Mouse (Mus musculus) T-helper 1 cell (primary cell): Measurements from ENCODE around the gene Fignl1.

Experiments used
- in situ Hi-C: fragments of 300-600 bp; cut with MboI, MseI; formaldehyde crosslinking; loops from one replicate; pipeline ENCODE4 v1.15.1; 2025; ENCODE audit warnings: high pct_unique_total_duplicates

Gene Fignl1

DNA sequence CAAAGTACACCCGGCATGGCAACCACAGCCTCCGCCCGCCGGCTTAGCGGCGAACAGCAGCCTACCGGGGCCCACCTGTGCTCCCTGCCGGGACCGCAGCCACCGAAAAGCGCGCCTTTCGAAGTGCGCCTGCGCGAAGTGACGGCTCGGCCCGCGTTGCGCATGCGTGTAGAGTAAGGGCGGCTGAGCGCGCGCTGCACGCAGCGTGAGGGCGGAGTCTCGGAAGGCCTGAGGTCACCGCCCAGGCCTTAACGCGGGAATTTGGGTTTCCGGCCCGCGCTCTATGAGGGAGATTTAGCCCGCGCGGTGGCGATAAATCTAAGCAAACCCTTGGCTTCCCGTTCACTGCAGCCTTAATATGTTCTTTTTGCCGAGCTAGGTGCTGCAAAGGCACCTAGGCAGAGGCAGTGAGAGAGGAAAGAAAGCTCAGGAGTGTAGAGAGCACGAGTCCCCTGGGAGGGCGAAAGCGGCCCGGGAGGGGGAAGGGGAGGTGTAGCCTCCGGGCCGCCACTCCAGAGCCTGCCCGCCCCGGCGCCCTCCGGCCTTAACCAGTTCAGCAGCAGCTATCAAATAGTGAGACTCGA, at the start of gene Fignl1:
TSS of gene Fignl1 (minus strand) at position 143 of the 584 bp plus-strand sequence.
- in situ Hi-C loops = loop anchor here (25.0 kb wide), 1 partner anchor 478 kb away; no protein-coding TSS in a partner anchor

DNA sequence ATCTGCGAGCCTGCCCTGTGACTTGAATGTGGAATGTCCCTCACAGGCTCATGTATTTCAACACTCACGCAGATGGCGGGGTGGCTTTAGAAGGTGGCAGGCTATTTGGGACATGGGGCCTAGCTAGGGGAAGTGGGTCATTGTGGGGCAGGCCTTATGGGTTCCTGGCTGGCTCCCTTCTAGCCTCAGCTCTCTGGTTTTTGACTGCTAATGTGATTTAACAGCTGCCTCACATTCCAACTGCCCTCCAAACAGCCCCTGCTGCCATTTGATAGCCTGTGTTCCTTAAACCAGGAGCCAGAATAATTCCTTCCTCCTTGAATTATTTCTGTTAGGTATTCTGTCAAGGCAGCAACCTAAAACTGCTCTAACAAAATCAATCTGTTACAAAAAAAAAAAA, 48.2 kb upstream of the Fignl1 start:
- in situ Hi-C loops = loop anchor here (10.0 kb wide), 1 partner anchor 428 kb away; no protein-coding TSS in a partner anchor

DNA sequence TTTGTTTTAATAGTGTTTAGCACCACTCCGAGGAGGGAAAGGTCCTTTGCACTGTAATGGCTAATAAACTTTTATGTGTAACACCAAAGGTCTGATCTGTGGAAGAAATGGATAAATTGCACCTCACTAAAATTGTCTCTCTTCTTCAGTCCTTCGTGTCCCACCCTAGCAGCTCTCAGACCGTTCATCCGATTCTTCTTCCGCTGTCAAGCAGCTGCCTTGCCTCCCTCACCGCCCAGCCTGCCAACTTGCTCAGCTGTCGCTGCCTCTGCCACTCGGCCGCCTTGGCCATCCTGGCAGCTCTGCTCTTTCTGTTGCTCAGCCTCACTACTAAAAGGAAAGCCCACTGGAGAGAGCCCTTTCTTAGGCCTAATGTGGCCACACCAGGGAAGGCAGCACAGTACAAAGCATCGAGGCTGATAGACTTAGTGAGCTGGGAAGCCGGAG, 46.9 kb upstream of the Fignl1 start:
- in situ Hi-C loops = loop anchor here (10.0 kb wide), 1 partner anchor 429 kb away; no protein-coding TSS in a partner anchor

DNA sequence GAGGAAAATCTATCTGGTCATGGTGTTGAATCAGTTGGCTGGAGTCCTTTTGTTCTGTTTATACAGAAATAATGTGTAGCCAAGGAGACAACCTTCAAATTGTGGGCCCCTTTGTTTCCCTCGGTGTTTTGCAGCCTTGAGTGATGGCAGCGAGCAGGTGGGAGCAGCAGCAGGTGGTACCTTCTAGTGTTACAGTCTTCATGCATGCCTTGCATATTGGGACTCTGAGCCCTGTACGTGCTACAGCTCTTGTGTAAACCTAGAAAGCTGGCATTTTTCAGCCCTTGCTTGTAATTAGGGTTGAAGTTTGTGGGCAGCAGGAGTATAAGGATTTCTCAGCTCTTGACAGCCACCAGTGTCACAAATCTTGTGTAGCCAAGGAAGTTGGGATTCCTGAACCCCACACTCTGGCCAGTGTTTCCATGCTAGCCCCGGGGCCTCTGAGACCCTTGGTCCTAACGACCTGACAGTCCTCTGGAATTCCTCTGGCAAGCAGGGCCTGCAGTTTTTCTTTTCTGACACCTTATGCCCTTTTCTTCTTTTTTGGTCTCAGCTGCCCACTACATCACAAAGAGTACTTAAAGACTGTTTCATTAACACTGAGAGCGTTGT, 46.4 kb upstream of the Fignl1 start:
- in situ Hi-C loops = loop anchor here (10.0 kb wide), 1 partner anchor 430 kb away; no protein-coding TSS in a partner anchor

DNA sequence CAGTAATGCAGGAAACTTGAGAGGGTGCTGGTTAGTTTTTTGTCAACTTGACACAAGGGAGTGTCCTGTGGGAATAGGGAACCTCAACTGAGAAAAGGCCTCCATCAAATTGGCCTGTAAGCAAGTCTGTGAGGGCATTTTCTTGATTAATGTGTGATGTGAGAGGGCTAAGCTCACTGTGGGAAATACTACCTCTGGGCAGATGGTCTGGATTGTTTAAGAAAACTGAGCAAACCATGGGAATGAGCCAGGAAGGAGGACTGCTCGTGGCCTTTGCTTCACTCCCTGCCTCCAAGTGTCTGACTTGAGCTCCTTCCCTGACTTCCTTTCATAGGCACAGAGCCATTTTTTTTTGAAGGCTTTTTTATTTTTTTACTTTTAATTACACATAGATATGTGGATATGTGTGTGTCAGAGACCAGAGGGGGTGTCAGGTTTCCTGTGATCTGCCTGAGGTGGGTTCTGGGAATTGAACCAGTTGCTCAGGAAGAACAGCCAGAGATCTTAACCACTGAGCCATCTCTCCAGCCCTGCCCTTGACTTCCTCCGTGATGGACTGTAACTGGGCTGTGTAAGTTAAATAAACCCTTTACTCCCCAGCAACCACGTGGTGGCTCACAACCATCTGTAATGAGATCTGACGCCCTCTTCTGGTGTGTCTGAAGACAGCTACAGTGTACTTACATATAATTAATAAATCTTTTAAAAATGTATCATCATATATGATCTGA, 45.1 kb upstream of the Fignl1 start:
- in situ Hi-C loops = loop anchor here (10.0 kb wide), 1 partner anchor 431 kb away; no protein-coding TSS in a partner anchor

DNA sequence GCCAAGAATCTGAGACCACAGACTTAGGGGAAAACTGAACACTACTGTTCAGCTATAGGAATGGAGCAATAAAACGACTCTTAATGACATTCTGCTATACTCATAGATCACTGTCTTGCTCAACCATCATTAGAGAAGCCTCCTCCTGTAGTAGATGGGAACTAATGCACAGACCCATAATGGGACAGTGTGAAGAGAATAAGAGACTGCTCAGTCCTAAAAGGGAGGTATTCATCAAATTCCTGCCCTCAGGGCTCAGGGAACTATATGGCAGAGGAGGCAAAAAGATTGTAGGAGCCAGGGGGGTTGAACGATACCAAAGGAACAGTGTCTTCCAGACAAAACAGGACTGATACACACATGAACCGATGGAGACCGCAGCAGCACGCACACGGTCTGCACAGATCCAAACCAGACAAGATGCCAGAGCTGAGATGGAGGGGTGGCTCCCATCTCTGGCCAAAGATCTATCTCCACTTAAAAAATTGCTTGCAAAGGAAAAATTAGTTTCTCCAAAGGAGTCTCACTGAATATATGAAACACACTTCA, 43.3 kb upstream of the Fignl1 start:
- in situ Hi-C loops = loop anchor here (10.0 kb wide), 1 partner anchor 433 kb away; no protein-coding TSS in a partner anchor

DNA sequence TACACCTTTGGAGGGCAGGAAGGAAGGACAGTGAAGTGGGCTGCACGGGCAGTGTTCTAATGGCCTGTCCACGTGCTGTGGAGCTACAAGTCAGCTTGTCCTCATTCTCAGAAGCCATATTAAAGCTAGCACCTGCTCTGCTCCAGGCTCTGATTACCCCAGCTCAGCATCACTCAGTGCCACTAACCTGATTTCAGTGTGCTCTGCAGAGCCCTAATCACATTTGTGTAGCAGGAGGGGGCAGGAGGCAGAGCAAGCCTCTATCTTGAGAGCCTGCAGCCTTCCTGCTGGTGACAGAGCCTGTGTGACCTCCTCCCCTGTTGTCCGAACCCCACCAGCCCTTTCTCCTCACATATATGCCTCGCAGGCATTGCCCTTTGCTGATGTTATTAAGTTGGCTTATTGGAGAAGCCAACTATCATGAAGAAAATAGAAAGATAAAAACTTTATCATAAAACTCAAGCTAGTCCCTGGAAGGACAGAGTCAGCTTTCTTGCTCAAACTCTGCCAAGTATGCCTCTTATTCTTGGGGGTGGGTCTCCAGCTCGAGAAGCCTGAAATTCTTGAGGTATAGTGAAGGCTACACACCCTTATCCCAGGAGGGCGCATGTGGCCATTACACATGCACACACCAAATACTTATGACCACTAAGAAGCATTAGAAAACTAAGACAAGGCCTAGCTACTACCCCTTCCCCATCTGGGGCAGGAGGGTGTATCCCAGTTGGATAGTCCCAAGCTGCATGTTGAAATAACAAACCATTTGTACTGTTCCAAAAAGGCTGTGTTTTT, 41.9 kb upstream of the Fignl1 start:
- in situ Hi-C loops = loop anchor here (10.0 kb wide), 1 partner anchor 434 kb away; no protein-coding TSS in a partner anchor

DNA sequence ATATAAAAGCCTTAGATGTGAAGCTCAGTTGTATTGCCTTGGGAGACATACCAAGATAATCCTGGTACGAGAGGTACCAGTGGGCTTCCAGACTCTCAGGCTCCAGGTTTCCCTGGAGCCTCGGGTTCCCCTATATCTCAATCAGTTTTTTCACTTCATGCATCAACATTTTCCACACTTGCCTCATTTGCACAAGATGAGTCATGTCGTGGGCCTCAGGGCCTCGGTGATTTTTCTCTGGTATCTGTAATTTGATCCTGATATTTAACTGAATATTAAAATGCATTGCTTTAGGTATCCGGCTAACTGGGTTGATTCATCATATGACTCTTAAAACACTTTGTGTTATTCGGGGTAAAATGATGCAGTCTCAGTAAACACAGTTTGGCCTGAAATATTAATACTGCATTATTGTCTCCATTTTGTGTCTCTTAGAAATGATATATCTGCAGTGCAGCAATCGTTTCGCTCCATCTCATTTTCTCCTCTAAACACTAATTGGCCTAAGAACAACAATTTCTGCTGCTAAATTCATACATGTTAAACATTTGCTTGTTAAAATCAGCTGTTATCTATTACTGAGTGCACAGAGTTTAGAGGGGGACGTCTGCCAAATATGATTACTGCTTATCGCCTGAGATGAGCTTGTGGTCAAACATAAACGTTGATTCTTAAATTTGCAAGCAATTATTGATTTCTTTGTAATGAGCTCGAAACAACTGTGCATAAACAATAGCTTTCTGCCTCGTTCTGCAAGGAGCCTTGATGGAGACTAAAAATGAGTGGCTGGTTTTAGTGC, 41.0 kb upstream of the Fignl1 start:
- in situ Hi-C loops = loop anchor here (10.0 kb wide), 1 partner anchor 435 kb away; no protein-coding TSS in a partner anchor

DNA sequence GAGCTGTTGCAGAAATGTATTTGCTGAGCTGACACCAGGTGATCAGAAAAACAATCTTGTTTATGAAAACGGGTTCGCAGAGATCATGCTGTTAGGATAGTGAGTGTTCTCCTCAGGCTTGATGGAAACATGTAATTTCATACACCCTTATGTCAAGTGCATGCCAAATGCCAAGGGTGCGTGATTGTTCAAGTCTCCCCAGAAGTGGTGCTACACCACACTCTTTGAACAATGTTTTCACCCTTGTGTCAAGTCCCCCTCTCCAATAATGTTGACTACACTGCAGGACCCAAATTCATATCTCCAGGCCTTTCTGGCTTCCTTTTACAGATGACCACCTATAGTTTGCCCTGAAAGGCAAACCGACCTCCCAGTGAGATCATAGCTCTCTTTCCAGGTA, 39.7 kb upstream of the Fignl1 start:
- in situ Hi-C loops = no loop called here

DNA sequence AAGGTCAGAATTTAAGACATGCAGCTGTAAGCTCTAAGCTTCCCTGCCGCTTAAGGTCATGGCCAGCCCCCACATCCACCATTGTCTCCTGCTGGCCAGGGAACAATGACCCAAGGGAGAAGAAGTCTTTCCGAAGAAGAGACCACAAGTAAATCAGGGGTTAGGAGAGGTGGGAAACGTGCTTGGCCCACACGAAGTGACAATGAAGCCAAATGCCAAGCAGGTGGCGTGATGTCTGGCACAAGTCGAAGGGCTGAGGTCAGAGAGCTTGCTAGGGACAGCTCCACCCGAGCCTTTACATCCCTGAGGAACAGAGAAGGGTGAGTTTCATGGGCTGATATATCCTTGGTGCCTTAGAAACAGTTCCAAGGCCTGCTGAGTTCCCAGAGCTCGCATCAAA, 36.3 kb upstream of the Fignl1 start:
- in situ Hi-C loops = no loop called here

DNA sequence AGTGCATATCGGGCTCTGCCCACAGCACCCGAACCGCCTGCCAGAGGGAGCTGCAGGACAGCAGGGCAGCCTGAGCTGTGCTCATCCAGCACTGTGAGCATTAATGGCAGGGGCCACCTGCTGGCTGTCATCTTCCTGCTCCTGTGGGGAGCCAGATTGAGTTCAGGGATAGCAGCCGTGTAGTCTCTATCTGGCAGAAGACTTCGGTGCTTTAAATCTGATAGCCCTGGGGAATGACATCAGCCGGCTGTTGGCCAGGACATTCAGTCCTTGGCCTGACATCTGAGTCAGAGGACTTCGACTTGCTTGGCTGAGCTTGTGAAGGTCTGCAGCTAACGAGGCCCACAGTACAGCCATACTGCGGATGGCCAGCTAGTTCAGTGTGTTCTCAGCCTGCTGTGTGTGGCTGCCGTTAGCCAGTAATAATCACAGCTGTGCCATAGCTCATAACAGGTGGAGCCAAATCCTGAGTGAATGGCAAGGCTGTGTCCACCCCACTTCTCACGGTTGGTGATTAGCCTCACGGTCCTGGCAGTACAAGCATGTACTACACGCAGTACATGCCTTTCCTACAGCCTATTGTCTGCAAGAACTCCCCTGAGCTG, 35.7 kb upstream of the Fignl1 start:
- in situ Hi-C loops = no loop called here

DNA sequence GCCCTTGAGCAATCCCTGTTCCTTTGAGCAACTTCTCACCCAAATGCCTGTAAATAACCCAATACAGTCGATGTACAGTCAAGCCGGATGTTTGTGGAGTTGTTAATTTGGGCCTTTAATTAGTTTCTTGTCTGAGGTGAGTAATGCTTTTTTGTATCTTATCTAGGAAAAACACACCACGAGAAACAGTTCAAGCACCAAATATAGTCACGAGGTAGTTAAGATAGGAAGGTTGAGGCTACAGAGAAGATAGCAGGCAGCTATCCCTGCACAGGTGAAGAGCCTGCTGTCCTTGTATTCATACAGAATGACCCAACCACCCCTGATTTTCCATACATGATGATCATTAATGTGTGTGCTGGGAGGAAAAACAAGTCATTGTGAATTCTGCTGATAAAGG, 32.8 kb upstream of the Fignl1 start:
- in situ Hi-C loops = no loop called here

DNA sequence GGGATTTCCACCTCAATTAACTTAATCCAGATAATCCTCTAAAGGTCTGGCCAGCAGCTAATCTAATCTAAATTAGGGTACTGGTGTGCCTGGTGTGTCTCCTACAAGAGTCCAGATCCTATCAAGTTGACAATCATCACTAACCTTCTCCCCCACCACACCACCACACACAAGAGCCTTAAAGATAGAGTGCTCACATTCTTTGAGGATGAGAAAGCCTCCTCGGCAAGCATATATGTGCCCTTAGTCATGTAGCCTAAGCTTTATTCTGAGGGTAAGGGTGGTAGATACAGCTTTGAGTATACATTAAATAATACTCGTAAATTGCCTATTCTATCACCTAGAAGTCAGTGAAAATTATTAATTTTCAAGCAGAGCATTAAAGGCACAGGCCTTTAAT, 32.0 kb upstream of the Fignl1 start:
- in situ Hi-C loops = no loop called here

DNA sequence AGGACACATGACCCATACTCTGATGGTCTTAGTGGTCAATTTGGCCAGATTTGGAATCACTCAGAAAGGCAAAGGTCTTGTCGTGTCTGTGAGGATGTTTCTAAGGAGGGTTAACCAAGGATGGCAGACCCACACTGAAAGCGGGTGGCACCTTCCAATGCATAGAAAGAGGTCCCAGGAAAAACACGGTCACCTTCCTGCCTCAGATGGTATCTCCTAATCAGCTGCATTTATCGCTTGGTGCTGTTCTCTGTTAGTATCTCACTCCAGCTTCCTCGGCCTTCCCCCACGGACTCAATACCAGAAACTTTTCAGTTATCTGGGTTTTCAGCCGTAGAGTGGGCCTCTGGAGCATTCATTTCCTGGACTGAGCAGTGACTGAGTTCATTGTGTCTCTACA, 31.1 kb upstream of the Fignl1 start:
- in situ Hi-C loops = no loop called here

DNA sequence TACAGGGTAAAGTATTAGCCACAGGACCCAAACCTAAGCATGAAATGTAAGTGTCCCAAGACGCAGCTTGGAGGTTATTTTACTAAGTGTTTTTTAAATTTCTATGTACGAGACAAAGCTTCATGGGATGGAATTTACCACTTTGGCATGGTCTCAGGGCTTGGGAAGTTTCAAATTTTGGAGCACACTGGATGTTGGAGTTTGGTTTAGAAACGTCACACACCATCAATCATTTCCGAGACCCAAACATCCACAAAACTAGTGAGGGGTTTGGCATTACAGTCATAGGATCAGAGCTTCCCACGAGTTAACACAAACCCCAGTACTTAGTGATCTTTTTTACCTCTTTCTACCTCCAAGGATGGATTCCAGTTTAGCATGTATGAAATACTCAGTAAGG, 28.6 kb upstream of the Fignl1 start:
- in situ Hi-C loops = no loop called here

DNA sequence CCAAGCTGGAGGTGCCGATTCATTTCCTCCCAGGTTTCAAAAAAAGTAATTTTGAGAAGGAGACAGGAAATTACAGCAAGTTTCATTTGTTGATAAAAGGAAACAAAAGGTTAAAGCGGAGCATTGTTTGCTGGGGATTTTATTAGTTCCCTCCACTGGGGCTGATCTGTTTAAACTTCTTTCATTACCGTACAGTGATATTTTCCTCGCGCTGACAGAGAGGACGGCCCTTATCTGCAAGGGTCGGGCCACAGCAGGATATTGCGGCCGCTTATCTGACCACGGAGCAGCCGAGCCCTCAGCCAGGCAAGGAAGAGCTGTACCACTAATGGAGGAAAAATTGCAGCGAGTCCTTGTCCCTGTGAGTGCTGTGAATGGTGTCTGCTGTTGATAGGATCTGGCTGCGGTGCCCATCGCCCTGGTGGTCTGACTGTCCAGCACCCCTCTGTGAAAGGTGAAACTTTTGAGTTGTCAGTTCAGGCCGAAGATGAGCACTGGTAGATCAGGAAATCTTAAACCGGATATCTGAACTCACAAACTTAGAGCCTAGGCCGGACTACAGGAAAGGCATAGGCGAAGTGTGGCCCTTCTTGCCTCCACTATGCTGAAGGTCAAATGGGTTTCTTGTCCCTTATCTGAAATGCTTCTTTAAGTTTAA, 28.1 kb upstream of the Fignl1 start:
- in situ Hi-C loops = no loop called here

DNA sequence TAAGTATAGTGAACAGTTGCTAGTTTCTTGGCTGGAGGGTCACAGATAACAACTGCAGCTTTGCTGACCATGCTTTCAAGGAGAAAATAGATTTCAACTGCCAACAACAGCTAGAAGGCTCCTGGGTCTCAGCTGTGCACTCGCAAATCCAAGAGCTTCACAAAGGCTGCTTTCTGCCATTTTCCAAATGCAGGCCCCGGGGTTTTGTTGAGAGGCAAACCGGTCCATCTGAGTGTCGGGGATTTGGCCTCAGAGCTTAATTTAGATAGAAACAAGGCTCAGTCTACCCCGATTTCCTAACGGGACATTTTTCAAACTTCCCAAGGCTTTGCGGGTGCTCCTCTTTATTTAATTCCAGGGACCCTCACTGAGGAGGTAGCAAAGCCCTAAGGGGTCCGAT, 27.5 kb upstream of the Fignl1 start:
- in situ Hi-C loops = no loop called here

DNA sequence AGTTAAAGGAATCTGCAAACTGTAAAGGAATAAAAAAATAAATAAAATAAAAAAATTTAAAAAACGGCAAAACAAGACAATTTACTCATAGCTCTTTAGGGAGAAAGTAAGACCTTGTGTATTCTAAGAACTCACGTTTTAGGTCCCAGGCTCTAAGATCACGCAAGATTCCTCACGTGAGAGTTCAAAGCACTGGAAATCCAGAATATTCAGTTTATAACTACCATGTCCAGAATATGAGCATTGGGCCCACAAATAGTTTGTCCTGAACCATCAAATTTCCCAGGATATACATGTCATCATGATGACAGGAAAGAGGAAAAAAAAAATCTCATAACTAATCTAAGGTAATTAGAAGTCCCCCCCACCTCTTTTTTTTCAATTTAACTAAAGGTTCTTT, 27.0 kb upstream of the Fignl1 start:
- in situ Hi-C loops = no loop called here

DNA sequence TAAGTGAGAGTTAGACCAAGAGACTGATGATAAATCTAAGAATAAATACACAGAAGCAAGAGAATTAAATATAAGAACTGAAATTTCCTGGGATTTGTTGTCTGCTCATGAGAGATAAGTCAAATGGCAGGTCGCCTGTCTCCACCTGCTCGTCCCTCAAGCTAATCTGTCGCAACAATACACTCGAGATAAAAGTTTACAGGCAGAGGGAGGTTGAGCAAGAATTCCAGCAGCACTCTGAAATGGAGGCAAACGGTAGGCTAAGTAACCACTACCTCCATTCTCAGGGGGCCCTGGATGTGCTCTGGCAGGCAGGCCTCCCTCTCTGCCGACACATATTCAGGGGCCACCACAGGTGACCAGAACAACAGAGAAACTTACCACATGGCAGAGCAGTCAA, 26.6 kb upstream of the Fignl1 start:
- in situ Hi-C loops = no loop called here

DNA sequence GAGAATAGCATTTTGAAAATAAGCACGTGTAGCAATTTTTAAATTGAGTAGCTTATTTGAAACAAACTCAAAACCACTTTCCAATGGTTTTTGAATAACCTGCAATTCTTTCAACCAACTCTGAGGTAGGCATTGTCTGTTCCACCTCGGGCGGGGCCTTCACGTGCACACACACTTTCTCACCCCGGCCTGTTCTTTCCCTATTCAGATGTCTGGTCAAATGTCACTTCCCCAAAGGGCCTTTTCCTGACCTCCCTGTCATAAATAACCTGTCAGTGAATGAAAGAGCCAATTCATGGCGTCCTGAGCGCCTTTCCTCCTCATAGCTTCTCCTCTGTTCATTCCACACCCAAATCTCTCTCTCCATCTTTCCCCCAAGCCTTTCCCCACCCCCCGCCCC, 24.3 kb upstream of the Fignl1 start:
- in situ Hi-C loops = no loop called here
